Mouse (Mus musculus): Measurements from ENCODE around the gene Mpeg1.

The Mpeg1 gene

DNA sequence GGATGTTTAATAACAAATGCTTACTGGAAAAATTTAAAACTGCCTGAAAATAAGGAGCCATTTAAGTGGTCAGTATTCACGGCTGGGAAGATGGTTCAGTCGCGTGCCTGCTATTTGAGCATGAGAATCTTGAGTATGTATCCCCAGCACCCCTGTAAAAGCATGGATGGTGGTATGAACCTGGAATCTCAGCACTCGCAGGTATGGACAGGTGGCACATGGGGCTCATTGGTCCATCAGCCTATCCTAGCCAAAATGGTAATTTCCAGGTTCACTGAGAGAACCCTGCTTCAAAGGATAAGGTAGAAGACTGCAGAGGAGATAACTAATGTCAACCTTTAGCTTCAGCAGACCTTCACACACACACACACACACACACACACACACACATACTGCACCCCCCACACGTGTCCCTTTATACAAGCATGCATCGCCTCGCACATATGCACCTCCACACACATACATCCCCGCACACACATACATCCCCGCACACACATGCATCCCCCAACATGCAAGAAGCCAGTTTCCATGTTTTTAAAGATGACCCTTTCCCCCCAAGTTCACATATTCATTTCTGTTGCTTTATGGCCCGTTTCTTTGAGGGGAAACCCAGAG, 5.1 kb downstream of the Mpeg1 start:
- no peak for DNase-seq (ENCODE audit: low spot score)

GRCm38 (mm10) chr19:12466204-12466603, 5.6 kb downstream of the Mpeg1 start:
- peak; percentile 69 for DNase-seq (ENCODE audit: low spot score)

DNA sequence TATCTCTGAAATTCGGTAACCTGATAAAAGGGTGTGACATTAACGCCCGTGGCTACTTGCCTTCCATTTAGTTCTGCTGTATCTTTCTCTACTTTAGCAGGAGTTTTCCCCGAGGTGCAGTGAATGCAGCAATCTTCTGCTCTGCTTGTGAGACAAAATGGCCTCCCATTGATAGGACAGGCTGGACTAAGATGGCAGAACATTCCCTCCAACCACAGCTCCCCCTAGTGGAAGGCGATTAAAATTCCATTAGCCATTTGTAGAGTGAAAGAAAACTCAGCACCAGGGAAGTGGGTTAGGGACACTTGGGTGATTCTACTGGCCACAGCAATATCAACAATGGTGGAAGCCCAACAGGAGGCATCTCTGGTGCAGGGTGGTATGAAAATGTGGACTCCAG, 6.9 kb downstream of the Mpeg1 start:
- DNase-seq (ENCODE audit: low spot score), result no peak

- no peak for DNase-seq (ENCODE audit: low spot score)
These were observed 11.3 kb downstream of the Mpeg1 start for GRCm38 (mm10) chr19:12471866-12472265.

GRCm38 (mm10) chr19:12472381-12472976, 11.9 kb downstream of the Mpeg1 start:
- DNase-seq (ENCODE audit: low spot score), result no peak

DNA sequence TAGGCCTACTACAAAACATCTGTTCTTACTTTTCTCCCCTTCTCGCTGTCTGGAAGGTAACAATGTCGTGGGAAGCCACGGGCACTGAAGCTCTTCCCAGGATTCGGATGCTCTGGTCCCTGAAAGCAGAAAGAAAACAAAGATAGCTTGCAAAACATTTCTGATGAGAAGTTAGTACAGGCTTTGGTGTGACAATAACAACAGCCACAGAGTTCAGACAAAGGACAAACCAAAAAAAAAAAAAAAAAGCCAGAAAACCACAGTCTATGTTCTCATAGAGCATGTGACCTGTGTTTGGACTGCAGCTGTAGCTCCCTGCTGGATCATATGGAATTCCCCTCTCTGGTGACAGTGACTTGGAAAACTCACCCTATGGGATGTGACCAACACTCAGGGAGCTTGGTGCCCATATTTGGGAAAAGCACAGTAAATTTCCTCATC, 12.6 kb downstream of the Mpeg1 start:
- DNase-seq (ENCODE audit: low spot score), result no peak

DNA sequence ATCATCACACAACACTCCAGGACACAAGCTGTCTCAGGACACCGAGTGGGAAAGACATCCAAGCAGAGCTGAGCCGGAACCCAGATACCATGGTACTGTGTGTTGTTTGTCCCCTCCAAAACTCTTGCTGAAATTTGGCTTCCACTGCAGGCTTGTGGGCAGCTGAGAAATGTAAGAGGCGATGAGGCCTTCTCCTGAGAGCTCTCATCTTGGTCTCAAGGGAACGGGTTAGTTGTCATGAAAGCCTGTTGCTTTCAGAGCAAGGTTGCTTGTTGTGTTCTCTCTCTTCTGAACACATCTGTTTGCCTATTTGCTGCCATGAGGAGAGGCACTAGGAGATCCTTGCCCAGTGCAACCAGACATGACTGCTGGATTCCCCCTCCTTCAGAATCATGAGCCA, 13.4 kb downstream of the Mpeg1 start:
- no peak for DNase-seq (ENCODE audit: low spot score)

DNA sequence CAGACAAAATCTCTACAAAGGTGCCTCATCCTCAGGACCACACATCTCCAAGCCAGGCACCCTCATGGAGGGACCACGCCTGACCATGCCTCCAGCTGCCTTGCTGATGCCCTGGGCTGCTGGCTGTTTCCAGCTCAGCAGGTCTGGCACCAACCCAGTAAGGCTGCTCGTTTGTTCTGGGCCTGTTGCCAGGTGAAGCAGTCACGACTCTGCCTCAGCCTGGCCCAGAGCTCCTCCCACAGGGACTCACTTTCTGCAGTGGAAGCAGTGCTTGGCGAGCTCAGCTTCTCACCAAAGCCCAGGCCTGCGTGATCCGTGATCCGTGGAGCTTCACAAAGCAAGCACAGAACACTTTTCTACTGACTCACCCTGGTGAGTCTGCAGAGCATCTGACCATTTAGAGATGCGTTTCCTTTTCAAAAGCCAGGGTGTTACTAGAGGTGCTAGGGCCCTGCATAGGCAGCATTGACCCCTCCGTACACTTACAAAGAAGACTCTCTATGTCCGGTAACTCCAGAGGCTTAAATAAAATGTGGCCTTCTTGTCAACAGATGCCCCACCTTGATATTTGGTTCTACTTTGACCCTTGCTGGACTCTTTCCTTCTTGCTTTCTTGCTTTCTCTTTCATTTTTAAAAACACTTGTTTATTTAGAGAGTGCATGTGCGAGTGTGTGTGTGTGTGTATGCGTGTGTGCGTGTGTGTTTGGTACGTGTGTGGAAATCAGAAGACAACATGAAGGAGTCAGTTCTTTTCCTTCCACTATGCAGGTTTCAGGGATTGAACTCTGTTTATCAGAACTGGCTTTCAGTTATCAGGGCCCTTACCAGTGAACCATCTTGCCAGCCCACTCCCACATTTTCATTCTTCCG, 15.0 kb downstream of the Mpeg1 start:
- peak; percentile 71 for DNase-seq (ENCODE audit: low spot score)

- no peak for DNase-seq (ENCODE audit: low spot score)
These were observed 16.2 kb downstream of the Mpeg1 start for GRCm38 (mm10) chr19:12476721-12477270.

GRCm38 (mm10) chr19:12478369-12478768, 17.8 kb downstream of the Mpeg1 start:
- DNase-seq (ENCODE audit: low spot score), result no peak

- DNase-seq (ENCODE audit: low spot score), result no peak
These were observed 23.2 kb downstream of the Mpeg1 start for GRCm38 (mm10) chr19:12483782-12484181.

GRCm38 (mm10) chr19:12484210-12484609, 23.6 kb downstream of the Mpeg1 start:
- DNase-seq (ENCODE audit: low spot score), result no peak

DNA sequence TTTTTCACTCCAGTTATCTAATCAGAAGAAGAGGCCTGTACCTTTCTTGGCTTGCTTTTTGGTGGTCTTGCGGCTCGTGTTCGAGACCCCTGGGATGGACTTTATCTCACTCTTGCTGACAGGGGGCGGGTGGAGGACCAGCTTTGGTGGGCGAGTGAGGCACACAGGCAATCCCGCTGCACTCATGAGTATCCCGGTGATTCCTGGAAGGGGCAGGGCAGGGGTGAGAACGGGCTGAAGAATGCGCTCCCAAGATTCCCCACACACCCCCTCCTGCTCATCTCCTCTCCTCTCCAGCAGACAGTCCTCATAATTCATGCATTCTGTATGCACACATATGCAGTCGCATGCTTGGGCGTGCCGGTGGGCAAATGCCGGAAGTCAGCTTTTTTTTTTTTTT, 24.6 kb downstream of the Mpeg1 start:
- DNase-seq (ENCODE audit: low spot score), result no peak

GRCm38 (mm10) chr19:12485631-12486030, 25.1 kb downstream of the Mpeg1 start:
- no peak for DNase-seq (ENCODE audit: low spot score)

DNA sequence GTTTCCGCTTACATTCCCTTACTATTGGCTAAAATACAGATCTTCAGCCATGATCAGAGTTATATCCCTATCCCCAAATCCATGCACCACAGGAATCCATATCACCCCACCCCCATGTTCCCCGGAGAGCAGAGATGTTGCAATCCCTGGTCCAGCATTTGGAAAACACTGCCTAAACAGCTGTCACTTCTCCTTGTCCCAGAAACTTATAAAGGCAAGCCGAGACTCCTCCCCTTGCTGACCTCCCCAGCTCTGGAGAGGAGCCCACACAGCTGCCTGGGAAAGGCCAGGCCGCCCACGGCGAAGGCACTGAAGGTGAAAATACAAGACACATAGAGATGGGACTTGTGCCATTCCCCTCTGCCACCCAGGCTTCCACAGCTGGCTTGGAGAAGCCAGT, 26.3 kb downstream of the Mpeg1 start:
- no peak for DNase-seq (ENCODE audit: low spot score)

GRCm38 (mm10) chr19:12487511-12488204, 27.1 kb downstream of the Mpeg1 start:
- no peak for DNase-seq (ENCODE audit: low spot score)

- no peak for DNase-seq (ENCODE audit: low spot score)
These were observed 27.8 kb downstream of the Mpeg1 start for GRCm38 (mm10) chr19:12488205-12488966.

- no peak for DNase-seq (ENCODE audit: low spot score)
These were observed 28.5 kb downstream of the Mpeg1 start for GRCm38 (mm10) chr19:12488969-12489674.

DNA sequence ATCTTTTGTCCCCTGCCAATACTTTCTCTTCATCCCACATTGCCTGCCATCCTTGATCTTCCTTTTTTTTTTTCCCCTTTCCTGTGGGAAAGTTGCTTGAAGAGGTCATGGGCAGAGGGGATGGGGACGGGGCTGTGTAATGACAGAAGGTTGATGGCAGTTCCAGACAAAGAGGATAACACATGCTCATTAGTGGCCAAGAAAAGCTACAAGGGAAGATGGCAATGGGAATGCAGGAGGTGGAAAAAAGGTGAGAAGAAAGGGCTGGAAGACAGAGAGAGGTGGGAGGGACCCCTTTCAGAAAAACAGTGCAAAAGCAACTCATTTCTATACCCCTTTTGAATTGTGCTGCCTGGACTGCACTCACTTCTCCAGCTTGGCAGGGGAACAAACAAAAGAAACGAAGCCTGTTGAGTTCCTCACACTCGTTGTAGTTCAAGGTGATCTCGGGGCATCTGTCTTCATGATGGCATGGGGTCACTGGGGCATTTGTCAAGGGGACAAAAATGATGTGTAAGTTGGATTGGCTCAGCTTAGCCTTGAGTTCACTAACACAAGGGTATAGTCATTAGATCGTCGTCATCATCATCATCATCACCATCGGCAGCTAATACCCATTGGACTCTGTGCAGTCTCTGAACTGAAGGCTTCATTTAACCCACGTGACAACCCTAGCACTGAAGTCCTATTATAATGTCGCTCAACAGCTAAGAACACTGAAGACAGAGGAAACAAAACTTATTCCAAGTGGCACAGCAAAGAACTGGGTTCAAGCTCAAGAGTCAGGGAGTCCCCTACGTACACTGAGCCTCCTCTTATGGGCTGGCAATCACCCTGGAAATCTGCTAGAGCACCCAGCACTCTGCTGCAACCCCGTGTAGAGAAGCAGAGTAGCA, 29.3 kb downstream of the Mpeg1 start:
- no peak for DNase-seq (ENCODE audit: low spot score)

DNA sequence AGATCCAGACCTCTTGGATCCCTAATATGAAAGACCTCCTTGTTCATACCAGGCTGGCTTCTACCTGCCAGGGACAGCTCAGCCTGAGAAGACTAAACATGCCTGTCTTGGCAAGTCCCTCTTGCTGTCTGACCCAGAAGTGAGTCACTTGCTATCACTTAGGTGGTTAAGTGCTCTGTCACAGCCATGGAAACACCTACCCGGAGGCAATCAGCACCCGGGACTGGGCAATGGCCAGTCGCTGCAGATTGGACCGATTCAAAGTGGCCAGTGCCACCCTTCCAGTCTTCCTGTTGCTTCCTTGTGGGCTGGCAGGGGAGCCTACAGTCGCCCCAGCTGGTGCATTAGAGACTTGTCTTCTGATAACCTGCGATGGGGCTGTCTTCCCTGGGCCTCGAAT, 31.1 kb downstream of the Mpeg1 start:
- no peak for DNase-seq (ENCODE audit: low spot score)

Measured in layer of hippocampus, adult 9-10 months (tissue).